Mouse (Mus musculus) cerebellum, adult 2 months (tissue): ENCODE measurements at regions not wholly inside any gene's neighbourhood (a gene's known extent, or its start where the extent isn't known, plus 50 kb on each side); places are given as distances from the start of the nearest gene placed in this dataset.

Source experiments
- CTCF ChIP-seq: fragments of 200-500 bp; IDR thresholded peaks from 2 replicates; pipeline ENCODE4 v1.5.1; 2011; ENCODE audit warnings: low read depth, mild to moderate bottlenecking, control low read depth, low read length, moderate library complexity, borderline replicate concordance; ENCODE audit not compliant: insufficient read depth
- POLR2A ChIP-seq: fragments of 200-500 bp; IDR thresholded peaks from 2 replicates; pipeline ENCODE4 v1.6.1; 2011; ENCODE audit warnings: low read length, control low read depth, borderline replicate concordance; ENCODE audit not compliant: insufficient read depth

DNA sequence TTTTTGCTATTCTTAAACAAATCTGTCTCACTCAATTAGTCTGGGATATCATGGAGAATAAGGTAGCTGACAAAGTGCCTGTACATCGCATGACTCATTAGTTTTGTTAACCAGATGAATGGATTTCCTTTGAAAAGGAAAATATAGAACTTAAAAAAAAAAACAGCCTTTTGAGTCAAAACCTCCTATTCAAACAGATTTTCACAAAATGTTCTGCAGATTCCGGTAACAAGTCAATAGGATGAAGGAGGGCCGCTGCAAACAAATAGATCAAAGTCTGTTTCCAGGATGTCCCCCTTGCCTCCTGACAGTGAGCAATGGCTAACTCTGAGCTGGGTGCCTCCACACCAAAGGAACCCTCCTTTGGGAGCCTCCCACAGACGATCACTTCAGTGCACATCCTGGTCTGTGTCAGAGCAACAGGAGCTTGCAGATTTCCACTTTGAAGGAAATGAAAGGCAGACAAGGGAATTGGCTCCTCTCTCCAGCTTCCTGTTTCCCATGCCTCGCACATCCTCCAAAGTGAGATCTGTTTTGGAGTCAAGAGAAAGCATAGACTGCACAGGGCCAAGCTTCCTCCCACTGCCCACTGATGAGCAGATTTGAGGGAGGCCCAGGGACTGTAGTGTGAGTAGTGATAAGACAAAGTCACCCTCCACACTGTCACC lies 243.8 kb upstream of the Gadl1 start:
- TF ChIP-seq CTCF (no peak), POLR2A (no peak)
